Mouse (Mus musculus): ENCODE data around the gene Sytl4.

GRCm38 (mm10) chrX:133887308-133887707, 94.3 kb downstream of the Sytl4 start:
- TF ChIP-seq CTCF (IDR thresholded peaks at IDR 0.05; ENCODE audit: extremely low read depth, insufficient read depth, low read length), result no peak
- no peak for TF ChIP-seq POLR2A (IDR thresholded peaks at IDR 0.05; ENCODE audit: extremely low read depth, insufficient read depth, low read length)

All from cortical plate, adult 2 months (tissue).